Mouse (Mus musculus) adrenal gland (tissue): ENCODE results near the gene Papss2.

ENCODE experiments used
- intact Hi-C: fragments of 180-260 bp; cut with DNase I; formaldehyde crosslinking; loops from one replicate; pipeline ENCODE4 v1.15.1; 2025

Papss2 gene

GRCm38 (mm10) chr19:32696674-32697073, 101.1 kb downstream of the Papss2 start:
- intact Hi-C loops, result no loop called here

GRCm38 (mm10) chr19:32702191-32702590, 106.6 kb downstream of the Papss2 start:
- intact Hi-C loops, result no loop called here

- intact Hi-C loops, result no loop called here
Observed at GRCm38 (mm10) chr19:32708996-32709395, 113.4 kb downstream of the Papss2 start.

- intact Hi-C loops, result loop anchor here (5.0 kb wide), 1 partner anchor 47 kb away; the partner anchor contains the start of gene Pten
Observed at GRCm38 (mm10) chr19:32710288-32710687, 114.7 kb downstream of the Papss2 start.

- intact Hi-C loops, result loop anchor here (5.0 kb wide), 1 partner anchor 45 kb away; the partner anchor contains the start of gene Pten
Observed at GRCm38 (mm10) chr19:32711761-32712541, 116.4 kb downstream of the Papss2 start.

DNA sequence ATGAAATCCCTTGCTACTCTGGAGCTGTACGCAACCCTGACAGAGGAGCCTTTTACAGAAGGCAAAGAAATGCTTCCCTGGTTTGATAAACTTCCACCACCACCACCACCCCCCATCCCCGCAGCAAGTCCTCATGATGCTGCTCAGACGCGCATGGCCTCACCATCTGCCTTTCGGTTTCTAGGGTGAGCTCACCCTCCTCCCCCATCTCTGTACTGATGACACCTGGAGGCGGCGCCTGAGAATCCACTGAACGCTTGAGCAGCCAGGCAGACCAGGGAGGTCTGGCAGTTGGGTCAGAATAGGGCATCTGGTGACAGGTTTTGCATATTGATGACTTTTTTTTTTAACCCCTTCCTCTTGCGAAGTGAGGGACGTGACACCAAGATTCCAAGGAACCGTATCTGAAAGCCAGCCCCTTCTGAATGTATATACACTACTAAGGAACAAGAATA, 117.0 kb downstream of the Papss2 start:
- intact Hi-C loops, result loop anchor here (5.0 kb wide), 1 partner anchor 45 kb away; the partner anchor contains the start of gene Pten

DNA sequence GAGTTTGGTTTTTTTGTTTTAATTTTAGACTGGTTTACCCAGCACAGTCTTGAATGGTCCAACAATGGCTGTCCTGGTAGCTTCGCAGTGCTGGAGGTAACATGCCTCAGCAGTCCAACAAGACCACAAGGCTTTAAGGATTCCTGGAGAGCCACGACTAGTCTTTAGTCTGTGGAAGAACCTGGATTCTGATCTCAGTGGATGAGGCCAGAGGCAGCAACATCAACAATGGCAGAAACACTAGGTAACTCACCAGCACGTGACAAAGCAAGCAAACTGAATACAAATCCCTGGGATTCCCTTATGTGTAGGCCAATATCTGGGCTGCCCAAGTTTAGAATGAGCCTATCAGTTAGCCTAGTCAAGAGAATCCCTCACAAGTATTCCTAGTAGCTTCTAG, 117.9 kb downstream of the Papss2 start:
- intact Hi-C loops, result loop anchor here (5.0 kb wide), 1 partner anchor 44 kb away; the partner anchor contains the start of gene Pten

DNA sequence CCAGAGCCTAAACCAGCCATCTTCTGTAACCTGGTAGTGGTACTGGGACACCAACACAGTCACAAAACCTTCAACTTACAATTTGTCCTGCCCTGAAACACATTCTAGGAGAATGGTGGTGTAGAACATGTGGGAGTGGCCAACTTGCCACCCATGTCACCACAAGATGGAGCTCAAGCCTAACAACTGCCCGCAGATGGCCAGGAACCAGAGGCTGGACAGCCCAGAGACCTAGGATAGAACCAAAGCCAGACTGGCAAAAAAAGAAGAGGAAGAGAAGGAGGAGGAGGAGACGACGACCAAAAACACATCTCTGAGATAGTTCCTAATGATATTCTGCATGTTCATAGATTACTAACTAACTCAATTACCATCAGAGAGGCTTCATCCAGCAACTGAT, 119.6 kb downstream of the Papss2 start:
- intact Hi-C loops, result loop anchor here (2.0 kb wide), 1 partner anchor 512 kb away; no protein-coding TSS in a partner anchor

GRCm38 (mm10) chr19:32715681-32716080, 120.1 kb downstream of the Papss2 start:
- intact Hi-C loops, result loop anchor here (2.0 kb wide), 1 partner anchor 511 kb away; no protein-coding TSS in a partner anchor
